Mouse (Mus musculus): Measurements from ENCODE around the gene Ppp2r5e. TPM values are rescaled to one million over a fixed set of nuclear protein-coding genes. Genes with fewer than 3 reads are reported as not detected.
"Not testable (repeated sequence)": the region's sequence is repeated elsewhere in the genome, so short reads cannot be mapped to it uniquely, and the experiment has no call there.

Ppp2r5e gene
- polyA plus RNA-seq, 1 experiment from 2014 or later = 24.0 TPM

GRCm38 (mm10) chr12:75502664-75503063 lies 93.4 kb downstream of the Ppp2r5e start:
- Histone ChIP-seq H3K9ac (no peak overlapping the region), H3K4me2 (no peak overlapping the region), H3K27ac (no peak overlapping the region), H3K36me3 (ENCODE audit: poor library complexity, severe bottlenecking) (peaks cover 4% of the 10 kb centered on the region; the same call in 1 of the 2 replicates), H3K9me3 (replicated peaks) (no peaks in the 10 kb centered on the region), H3K4me1 (no peaks in the 10 kb centered on the region), H3K4me3 (no peak overlapping the region), H3K27me3 (no peaks in the 10 kb centered on the region)
- no peak for ATAC-seq
- WGBS = 83% methylated on average over 4 of the region's 4 CpGs

GRCm38 (mm10) chr12:75497698-75498097 lies 98.3 kb downstream of the Ppp2r5e start:
- Histone ChIP-seq H3K27me3 (no peaks in the 10 kb centered on the region), H3K9me3 (replicated peaks) (no peaks in the 10 kb centered on the region), H3K4me1 (no peaks in the 10 kb centered on the region), H3K36me3 (ENCODE audit: poor library complexity, severe bottlenecking) (no peaks in the 10 kb centered on the region; the same call in 1 of the 2 replicates), H3K27ac (no peak overlapping the region), H3K4me2 (no peak overlapping the region), H3K4me3 (no peak overlapping the region), H3K9ac (no peak overlapping the region)
- ATAC-seq = no peak
- WGBS = 93% methylated on average over 1 of the region's 1 CpGs

DNA sequence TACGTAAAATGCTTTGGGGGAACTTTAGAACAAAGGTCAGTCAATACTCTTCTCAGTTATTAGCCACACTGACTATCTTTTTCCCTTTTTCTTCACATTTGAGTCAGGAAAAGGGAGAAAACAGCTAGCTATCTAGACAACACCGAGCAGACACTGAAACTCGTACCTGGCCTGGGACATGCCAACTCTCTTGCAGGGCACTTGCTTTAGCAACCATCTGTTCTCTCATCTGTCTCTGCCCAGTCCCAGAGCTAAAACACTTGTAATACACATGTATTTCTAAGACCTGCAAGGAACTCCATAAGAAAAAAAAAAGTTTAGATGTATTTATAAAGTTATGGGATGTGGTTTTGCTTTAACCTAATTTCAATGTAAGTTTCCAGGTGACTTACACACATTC lies 100.4 kb downstream of the Ppp2r5e start:
- 92% methylated on average over 3 of the region's 3 CpGs for WGBS
- Histone ChIP-seq H3K4me1 (no peaks in the 10 kb centered on the region), H3K9me3 (replicated peaks) (no peaks in the 10 kb centered on the region), H3K9ac (no peak overlapping the region), H3K27me3 (no peaks in the 10 kb centered on the region), H3K36me3 (ENCODE audit: poor library complexity, severe bottlenecking) (peaks cover under 1% of the 10 kb centered on the region; the same call in 1 of the 2 replicates), H3K4me3 (no peak overlapping the region), H3K4me2 (no peak overlapping the region), H3K27ac (no peak overlapping the region)
- no peak for ATAC-seq

- no peak overlapping the region for H3K4me2 ChIP-seq
- no peak overlapping the region for H3K4me3 ChIP-seq
- no peak overlapping the region for H3K27ac ChIP-seq
- peaks cover 4% of the 10 kb centered on the region; the same call in 1 of the 2 replicates for H3K36me3 ChIP-seq (ENCODE audit: poor library complexity, severe bottlenecking)
- H3K4me1 ChIP-seq = no peaks in the 10 kb centered on the region
- 93% methylated on average over 3 of the region's 3 CpGs for WGBS
- ATAC-seq = no peak
- H3K9ac ChIP-seq = no peak overlapping the region
- H3K27me3 ChIP-seq = no peaks in the 10 kb centered on the region
- H3K9me3 ChIP-seq (replicated peaks) = no peaks in the 10 kb centered on the region
These were observed 101.4 kb downstream of the Ppp2r5e start for GRCm38 (mm10) chr12:75494643-75495042.

- H3K4me2 ChIP-seq = no peak overlapping the region
- 84% methylated on average over 3 of the region's 3 CpGs for WGBS
- no peak overlapping the region for H3K27ac ChIP-seq
- no peak overlapping the region for H3K4me3 ChIP-seq
- no peaks in the 10 kb centered on the region for H3K9me3 ChIP-seq (replicated peaks)
- H3K9ac ChIP-seq = no peak overlapping the region
- H3K36me3 ChIP-seq (ENCODE audit: poor library complexity, severe bottlenecking) = peaks cover 4% of the 10 kb centered on the region; the same call in 1 of the 2 replicates
- no peaks in the 10 kb centered on the region for H3K27me3 ChIP-seq
- no peaks in the 10 kb centered on the region for H3K4me1 ChIP-seq
- no peak for ATAC-seq
These were observed 103.3 kb downstream of the Ppp2r5e start for GRCm38 (mm10) chr12:75492549-75493327.

DNA sequence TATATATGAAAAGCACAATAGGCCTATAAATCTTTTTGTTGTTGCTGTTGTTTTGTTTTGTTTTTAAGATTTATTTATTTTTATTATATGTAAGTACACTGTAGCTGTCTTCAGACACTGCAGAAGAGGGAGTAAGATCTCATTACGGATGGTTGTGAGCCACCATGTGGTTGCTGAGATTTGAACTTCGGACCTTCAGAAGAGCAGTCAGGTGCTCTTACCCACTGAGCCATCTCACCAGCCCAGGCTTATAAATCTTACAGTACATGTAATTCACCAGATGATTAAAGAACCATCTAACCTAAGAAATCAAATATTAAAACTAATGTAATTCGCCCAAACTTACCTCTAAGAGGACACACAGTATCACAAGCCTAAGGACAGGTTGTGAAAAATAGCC lies 103.9 kb downstream of the Ppp2r5e start:
- not testable (repeated sequence) for H3K27me3 ChIP-seq; H3K4me1 ChIP-seq; H3K4me2 ChIP-seq; H3K4me3 ChIP-seq; H3K27ac ChIP-seq; H3K9ac ChIP-seq; H3K9me3 ChIP-seq (replicated peaks); H3K36me3 ChIP-seq (ENCODE audit: poor library complexity, severe bottlenecking); ATAC-seq
- WGBS = 96% methylated on average over 3 of the region's 3 CpGs

- ATAC-seq = no peak
- 94% methylated on average over 2 of the region's 2 CpGs for WGBS
- Histone ChIP-seq H3K36me3 (ENCODE audit: poor library complexity, severe bottlenecking) (peaks cover 4% of the 10 kb centered on the region; the same call in 1 of the 2 replicates), H3K27ac (no peak overlapping the region), H3K4me1 (no peaks in the 10 kb centered on the region), H3K4me3 (no peak overlapping the region), H3K9ac (no peak overlapping the region), H3K4me2 (no peak overlapping the region), H3K27me3 (no peaks in the 10 kb centered on the region), H3K9me3 (replicated peaks) (no peaks in the 10 kb centered on the region)
These were observed 108.5 kb downstream of the Ppp2r5e start for GRCm38 (mm10) chr12:75487500-75487899.

GRCm38 (mm10) chr12:75486568-75487286 lies 109.3 kb downstream of the Ppp2r5e start:
- no peak overlapping the region for H3K27ac ChIP-seq
- WGBS = 91% methylated on average over 3 of the region's 3 CpGs
- no peak overlapping the region for H3K4me2 ChIP-seq
- H3K27me3 ChIP-seq = no peaks in the 10 kb centered on the region
- no peaks in the 10 kb centered on the region for H3K4me1 ChIP-seq
- H3K36me3 ChIP-seq (ENCODE audit: poor library complexity, severe bottlenecking) = peaks cover 9% of the 10 kb centered on the region; the same call in 1 of the 2 replicates
- no peak overlapping the region for H3K9ac ChIP-seq
- H3K4me3 ChIP-seq = no peak overlapping the region
- no peaks in the 10 kb centered on the region for H3K9me3 ChIP-seq (replicated peaks)
- no peak for ATAC-seq

DNA sequence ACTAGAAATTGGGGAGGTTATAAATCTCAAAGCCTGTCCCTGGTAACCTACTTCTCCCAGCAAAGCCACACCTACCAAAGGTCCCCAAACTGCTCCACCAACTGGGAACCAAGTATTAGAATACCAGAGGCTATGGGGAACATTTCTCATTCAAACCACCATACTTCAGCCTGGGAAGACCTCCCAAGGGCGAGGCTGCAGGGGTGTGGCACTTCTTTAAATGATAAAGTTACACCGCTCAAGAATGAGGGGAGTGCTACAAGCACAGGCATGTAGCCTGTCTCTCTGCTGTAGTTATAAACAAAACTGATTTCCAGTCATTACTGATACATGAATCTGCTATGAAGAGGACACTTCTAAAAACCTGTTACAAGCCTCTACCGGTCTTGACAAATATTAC lies 113.3 kb downstream of the Ppp2r5e start:
- no peak overlapping the region for H3K4me2 ChIP-seq
- H3K4me1 ChIP-seq = peaks cover 8% of the 10 kb centered on the region; the same call in 1 of the 2 replicates
- no peaks in the 10 kb centered on the region for H3K9me3 ChIP-seq (replicated peaks)
- H3K9ac ChIP-seq = no peak overlapping the region
- H3K27ac ChIP-seq = no peak overlapping the region
- H3K27me3 ChIP-seq = no peaks in the 10 kb centered on the region
- ATAC-seq = no peak
- 93% methylated on average over 3 of the region's 3 CpGs for WGBS
- H3K4me3 ChIP-seq = no peak overlapping the region
- H3K36me3 ChIP-seq (ENCODE audit: poor library complexity, severe bottlenecking) = peaks cover 9% of the 10 kb centered on the region

DNA sequence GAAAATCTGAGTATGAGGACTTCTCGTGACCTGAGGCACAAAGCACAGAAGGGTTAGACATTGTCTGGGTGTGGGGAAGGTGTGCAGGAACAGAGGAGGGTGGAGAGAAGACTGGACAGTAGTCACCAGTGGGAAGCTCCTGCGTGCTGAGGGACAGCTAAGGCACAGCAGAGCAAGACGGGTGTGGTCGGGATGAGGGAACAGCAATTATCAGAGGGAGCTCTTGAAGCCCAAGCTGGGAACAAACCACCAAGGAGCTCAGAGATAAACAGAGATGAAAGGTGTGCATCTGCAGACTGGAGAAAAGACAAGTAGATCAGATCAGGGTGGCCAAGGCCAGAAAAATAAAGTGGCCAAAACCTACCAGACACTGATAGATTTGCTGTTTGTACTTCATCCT lies 114.0 kb downstream of the Ppp2r5e start:
- peaks cover 8% of the 10 kb centered on the region; the same call in 1 of the 2 replicates for H3K4me1 ChIP-seq
- H3K9ac ChIP-seq = no peak overlapping the region
- ATAC-seq = no peak
- no peak overlapping the region for H3K4me2 ChIP-seq
- H3K27ac ChIP-seq = no peak overlapping the region
- H3K4me3 ChIP-seq = no peak overlapping the region
- H3K27me3 ChIP-seq = no peaks in the 10 kb centered on the region
- WGBS = 90% methylated on average over 4 of the region's 4 CpGs
- H3K9me3 ChIP-seq (replicated peaks) = no peaks in the 10 kb centered on the region
- peaks cover 9% of the 10 kb centered on the region for H3K36me3 ChIP-seq (ENCODE audit: poor library complexity, severe bottlenecking)

DNA sequence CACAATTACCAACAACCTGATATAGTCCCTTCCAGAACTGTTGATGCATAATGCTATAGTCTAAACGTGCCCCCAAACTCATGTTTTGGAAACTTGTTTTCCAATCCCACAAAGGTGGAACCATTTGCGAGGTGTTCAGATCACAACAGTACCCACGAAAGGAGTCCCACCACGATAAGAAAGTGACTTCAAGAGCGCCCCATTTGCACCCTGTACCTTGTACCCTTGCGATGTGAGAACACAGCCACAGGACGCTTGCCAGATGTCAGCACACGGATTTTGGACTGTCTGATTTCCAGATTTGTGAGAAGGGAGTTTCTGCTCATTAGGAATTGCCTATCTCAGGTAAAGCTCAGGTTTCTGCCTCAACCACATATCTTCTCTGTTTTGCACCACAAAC lies 116.0 kb downstream of the Ppp2r5e start:
- 93% methylated on average over 8 of the region's 8 CpGs for WGBS
- Histone ChIP-seq H3K36me3 (ENCODE audit: poor library complexity, severe bottlenecking) (peaks cover 9% of the 10 kb centered on the region), H3K27me3 (no peaks in the 10 kb centered on the region), H3K27ac (no peak overlapping the region), H3K9me3 (replicated peaks) (no peaks in the 10 kb centered on the region), H3K9ac (no peak overlapping the region), H3K4me1 (peaks cover 8% of the 10 kb centered on the region; the same call in 1 of the 2 replicates), H3K4me3 (no peak overlapping the region), H3K4me2 (no peak overlapping the region)
- no peak for ATAC-seq

DNA sequence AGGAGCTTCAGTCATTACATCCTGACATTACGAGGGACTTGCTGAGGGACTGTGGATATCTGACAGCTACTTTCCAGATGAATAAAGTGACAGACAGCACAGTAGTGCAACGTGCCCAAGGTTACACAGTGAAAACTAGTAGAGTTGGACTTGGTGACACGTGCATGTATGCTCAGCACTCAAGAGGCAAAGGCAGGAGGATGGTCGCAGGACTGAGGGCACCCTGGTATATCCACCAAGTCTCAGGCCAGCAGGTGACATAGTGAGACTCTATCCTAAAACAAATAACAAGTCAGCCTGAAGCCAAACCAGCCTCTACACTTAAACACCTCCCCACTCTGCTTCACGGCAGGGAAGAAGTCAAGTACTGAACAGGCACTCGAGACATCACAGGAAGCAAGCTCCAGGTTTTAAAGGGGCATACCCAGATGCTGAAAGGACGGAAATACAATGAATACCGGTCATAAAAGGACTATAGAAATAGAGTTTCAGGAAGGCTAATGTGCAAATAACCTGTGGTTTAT lies 116.6 kb downstream of the Ppp2r5e start:
- Histone ChIP-seq H3K4me1 (peaks cover 8% of the 10 kb centered on the region; the same call in 1 of the 2 replicates), H3K4me2 (no peak overlapping the region), H3K27me3 (no peaks in the 10 kb centered on the region), H3K9me3 (replicated peaks) (no peaks in the 10 kb centered on the region), H3K27ac (no peak overlapping the region), H3K4me3 (no peak overlapping the region), H3K9ac (no peak overlapping the region), H3K36me3 (ENCODE audit: poor library complexity, severe bottlenecking) (peaks cover 9% of the 10 kb centered on the region)
- ATAC-seq = no peak
- WGBS = 77% methylated on average over 8 of the region's 8 CpGs

All from forebrain, embryonic 13.5 days (tissue).